10 mouse cellular contexts compared by ENCODE assay signal in the genomic region with DNA sequence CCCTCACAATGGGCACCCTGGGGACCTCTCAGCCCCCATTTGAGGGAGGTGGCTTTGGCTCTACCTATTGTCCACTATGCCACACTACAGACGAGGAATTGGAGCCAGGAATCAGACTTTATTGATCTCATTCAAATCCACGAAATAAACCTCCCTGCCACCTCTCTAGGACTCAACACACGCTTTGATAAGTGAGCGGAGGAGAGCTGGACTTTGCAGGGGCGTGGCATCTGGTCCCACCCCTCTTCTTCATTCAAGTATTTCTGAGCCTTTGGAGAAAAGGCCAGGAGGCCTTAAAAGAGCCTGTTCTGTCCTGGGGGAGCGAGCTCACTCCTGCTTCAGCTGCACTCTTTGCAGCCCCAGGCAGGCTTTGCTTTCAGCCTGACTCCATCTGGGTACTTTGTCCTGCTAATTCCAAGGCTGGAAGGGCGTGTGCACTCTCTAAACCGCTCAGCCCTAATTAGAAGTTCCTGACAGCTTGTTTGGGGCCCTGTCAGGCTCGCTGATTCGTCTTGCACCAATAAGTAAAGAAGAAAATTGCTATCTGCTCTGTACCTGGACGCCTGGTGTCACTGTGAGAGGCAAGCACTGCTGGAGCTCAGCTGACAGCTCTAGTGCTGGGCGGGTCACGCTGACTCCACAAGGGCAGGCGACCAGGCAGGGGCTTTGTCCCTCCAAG.
DNase-seq lines count a peak whose midpoint lies in the region; ATAC-seq and TF ChIP-seq lines count a peak whose summit lies in the region.
"Had no signal": no experiment of that assay in that cellular context is flagged by ENCODE, and none has a peak within 500 bp of the region (broad histone marks: within the 10 kb centered on the region; RNA-seq: fewer than 3 reads in every experiment).

No protein-coding gene starts in this region.

- no peak for ATAC-seq in neural tube, embryonic 13.5 days (ENCODE audit: low read depth)
- no peak for ATAC-seq in embryonic facial prominence, embryonic 12.5 days (ENCODE audit: insufficient number of reproducible peaks, insufficient read depth, low FRiP score, low TSS enrichment)
- peak; percentile 34; the same call in 1 of the 2 replicates for ATAC-seq in lung, embryonic 16.5 days (ENCODE audit: low read depth)
- ATAC-seq in stomach, postnatal 0 days (ENCODE audit: low FRiP score, low TSS enrichment) = no peak

- H3K4me1 ChIP-seq in neural tube, embryonic 13.5 days (replicated peaks) = peaks cover 58% of the 10 kb centered on the region
- H3K4me1 ChIP-seq in embryonic facial prominence, embryonic 12.5 days = peaks cover 26% of the 10 kb centered on the region
- peaks cover 20% of the 10 kb centered on the region for H3K4me1 ChIP-seq in lung, embryonic 16.5 days (replicated peaks; ENCODE audit: control insufficient read depth, insufficient read depth, low read length)
- 0 out of 2 replicates have a peak, but pooled peaks cover 3% of the 10 kb centered on the region for H3K4me1 ChIP-seq in stomach, postnatal 0 days (replicated peaks; ENCODE audit: control insufficient read depth, insufficient read depth)

- TF ChIP-seq CTCF in stomach, postnatal 0 days (IDR thresholded peaks at IDR 0.05; ENCODE audit: low read depth) = no peak

- no peaks in the 10 kb centered on the region for H3K36me3 ChIP-seq in neural tube, embryonic 13.5 days
- no peaks in the 10 kb centered on the region for H3K36me3 ChIP-seq in embryonic facial prominence, embryonic 12.5 days
- no peaks in the 10 kb centered on the region for H3K36me3 ChIP-seq in lung, embryonic 16.5 days (ENCODE audit: control insufficient read depth, insufficient read depth, low read length)
- H3K36me3 ChIP-seq in stomach, postnatal 0 days (ENCODE audit: control insufficient read depth, insufficient read depth, low read length) = no peaks in the 10 kb centered on the region

- 14% methylated on average over 14 of the region's 14 CpGs for WGBS in neural tube, embryonic 13.5 days
- WGBS in embryonic facial prominence, embryonic 12.5 days = 13% methylated on average over 14 of the region's 14 CpGs
- WGBS in lung, embryonic 16.5 days = 21% methylated on average over 14 of the region's 14 CpGs
- 22% methylated on average over 14 of the region's 14 CpGs for WGBS in stomach, postnatal 0 days

- H3K9ac ChIP-seq in neural tube, embryonic 13.5 days = peak overlapping the region; percentile 31; the same call in 1 of the 2 replicates
- no peak overlapping the region for H3K9ac ChIP-seq in embryonic facial prominence, embryonic 12.5 days
- H3K9ac ChIP-seq in lung, embryonic 16.5 days (ENCODE audit: low read length) = peak overlapping the region; percentile 41
- no peak overlapping the region for H3K9ac ChIP-seq in stomach, postnatal 0 days (ENCODE audit: low read length)

- H3K27ac ChIP-seq in neural tube, embryonic 13.5 days (replicated peaks) = no peak overlapping the region
- H3K27ac ChIP-seq in embryonic facial prominence, embryonic 12.5 days = 0 out of 2 replicates have a peak overlapping the region, but pooled peaks have one; percentile 36
- peak overlapping the region; percentile 89 for H3K27ac ChIP-seq in lung, embryonic 16.5 days (ENCODE audit: low read length)
- H3K27ac ChIP-seq in stomach, postnatal 0 days (replicated peaks) = peak overlapping the region; percentile 56

- TF ChIP-seq EP300 in stomach, postnatal 0 days (optimal IDR thresholded peaks at IDR 0.05) = no peak

- no peak overlapping the region for H3K4me3 ChIP-seq in neural tube, embryonic 13.5 days
- H3K4me3 ChIP-seq in embryonic facial prominence, embryonic 12.5 days = no peak overlapping the region
- H3K4me3 ChIP-seq in lung, embryonic 16.5 days (ENCODE audit: low read length) = no peak overlapping the region
- H3K4me3 ChIP-seq in stomach, postnatal 0 days (ENCODE audit: low read depth, low read length) = no peak overlapping the region

- no peak overlapping the region for H3K4me2 ChIP-seq in neural tube, embryonic 13.5 days
- H3K4me2 ChIP-seq in embryonic facial prominence, embryonic 12.5 days (replicated peaks) = 0 out of 2 replicates have a peak overlapping the region, but pooled peaks have one; percentile 0
- H3K4me2 ChIP-seq in lung, embryonic 16.5 days (ENCODE audit: low read depth, low read length) = peak overlapping the region; percentile 10; the same call in 1 of the 2 replicates
- no peak overlapping the region for H3K4me2 ChIP-seq in stomach, postnatal 0 days (replicated peaks; ENCODE audit: low read depth)

- no peak for DNase-seq in neural tube, embryonic 10.5 days (ENCODE audit: extremely low spot score, low spot score)
- DNase-seq in stomach, postnatal 0 days (ENCODE audit: low spot score) = peak; percentile 31
- DNase-seq in kidney, adult 8-10 months = no peak
- no peak for DNase-seq in thymus, postnatal 4 days
- DNase-seq in liver = no peak
- DNase-seq: layer of hippocampus, adult 9-11 months; thymus, postnatal 36 days had no signal

- no peaks in the 10 kb centered on the region for H3K9me3 ChIP-seq in neural tube, embryonic 13.5 days
- no peaks in the 10 kb centered on the region for H3K9me3 ChIP-seq in embryonic facial prominence, embryonic 12.5 days
- H3K9me3 ChIP-seq in lung, embryonic 16.5 days (ENCODE audit: control insufficient read depth, low read length) = no peaks in the 10 kb centered on the region
- H3K9me3 ChIP-seq in stomach, postnatal 0 days (ENCODE audit: control insufficient read depth, low read length) = no peaks in the 10 kb centered on the region

- no peaks in the 10 kb centered on the region for H3K27me3 ChIP-seq in neural tube, embryonic 13.5 days
- no peaks in the 10 kb centered on the region for H3K27me3 ChIP-seq in embryonic facial prominence, embryonic 12.5 days
- no peaks in the 10 kb centered on the region for H3K27me3 ChIP-seq in lung, embryonic 16.5 days (ENCODE audit: control insufficient read depth, insufficient read depth, low read depth, low read length)
- H3K27me3 ChIP-seq in stomach, postnatal 0 days (ENCODE audit: control insufficient read depth, insufficient read depth, low read length) = no peaks in the 10 kb centered on the region

Comparison
In these comparisons a context has a peak if more than half of its experiments do, and no peak if none do; other contexts are left out.
1. H3K4me2 ChIP-seq: peak in embryonic facial prominence, embryonic 12.5 days (single experiment) and lung, embryonic 16.5 days (single experiment); none in neural tube, embryonic 13.5 days (single experiment) and stomach, postnatal 0 days (single experiment).
2. H3K9ac ChIP-seq: peak in neural tube, embryonic 13.5 days (single experiment) and lung, embryonic 16.5 days (single experiment); none in embryonic facial prominence, embryonic 12.5 days (single experiment) and stomach, postnatal 0 days (single experiment).